Mouse (Mus musculus) left cerebral cortex, adult 2 months (tissue): ENCODE measurements around the gene Ddx27. TPM values are rescaled to one million over a fixed set of nuclear protein-coding genes. Genes with fewer than 3 reads are reported as not detected.

Experiments
- DNase-seq, 2 experiments: peaks; one replicate each; pipeline ENCODE4 v3.0.0; 2021 to 2022; ENCODE audit warnings: low spot score in 2 of 2, mixed read lengths in 1 of 2; ENCODE audit errors: extremely low spot score in 1 of 2
- H3K27ac ChIP-seq: fragments of 200-600 bp; 2 replicates; pipeline ENCODE4 v1.8.1; 2022
- H3K4me3 ChIP-seq: fragments of 200-600 bp; 2 replicates; pipeline ENCODE4 v1.8.1; 2022
- CTCF ChIP-seq: fragments of 200-600 bp; IDR thresholded peaks from 2 replicates; pipeline ENCODE4 v1.8.1; 2022; ENCODE audit warnings: antibody characterized with exemption, mild to moderate bottlenecking, moderate library complexity
- intact Hi-C: fragments of 180-260 bp; cut with DNase I; formaldehyde crosslinking; loops from one replicate; pipeline ENCODE4 v1.15.1; 2025
- long read RNA-seq, 2 experiments: library from polyadenylated mRNA; stranded (forward); transcript quantifications; one replicate each; pipeline ENCODE4 v2.0.0; 2021; ENCODE audit warnings: borderline mapping rate in 2 of 2
- total RNA-seq, 2 experiments: library from RNA; stranded (reverse); gene quantifications; 2 replicates each; pipeline ENCODE4 v1.2.3; 2021

Ddx27 gene
- total RNA-seq: 10 to 100 TPM; 34.6 to 35.5 TPM
- long read RNA-seq, experiment 1, transcript Ddx27-201 (21 exons, 2,714 nt): major isoform, 29 of 39 reads
- long read RNA-seq, experiment 1, partial matches to known transcripts: 0 of 39 reads
- long read RNA-seq, experiment 1, other reads (novel, unspliced or antisense): 10 of 39 reads
- long read RNA-seq, experiment 2, transcript Ddx27-201 (21 exons, 2,714 nt): major isoform, 29 of 36 reads
- long read RNA-seq, experiment 2, partial matches to known transcripts: 3 of 36 reads
- long read RNA-seq, experiment 2, other reads (novel, unspliced or antisense): 4 of 36 reads

DNA sequence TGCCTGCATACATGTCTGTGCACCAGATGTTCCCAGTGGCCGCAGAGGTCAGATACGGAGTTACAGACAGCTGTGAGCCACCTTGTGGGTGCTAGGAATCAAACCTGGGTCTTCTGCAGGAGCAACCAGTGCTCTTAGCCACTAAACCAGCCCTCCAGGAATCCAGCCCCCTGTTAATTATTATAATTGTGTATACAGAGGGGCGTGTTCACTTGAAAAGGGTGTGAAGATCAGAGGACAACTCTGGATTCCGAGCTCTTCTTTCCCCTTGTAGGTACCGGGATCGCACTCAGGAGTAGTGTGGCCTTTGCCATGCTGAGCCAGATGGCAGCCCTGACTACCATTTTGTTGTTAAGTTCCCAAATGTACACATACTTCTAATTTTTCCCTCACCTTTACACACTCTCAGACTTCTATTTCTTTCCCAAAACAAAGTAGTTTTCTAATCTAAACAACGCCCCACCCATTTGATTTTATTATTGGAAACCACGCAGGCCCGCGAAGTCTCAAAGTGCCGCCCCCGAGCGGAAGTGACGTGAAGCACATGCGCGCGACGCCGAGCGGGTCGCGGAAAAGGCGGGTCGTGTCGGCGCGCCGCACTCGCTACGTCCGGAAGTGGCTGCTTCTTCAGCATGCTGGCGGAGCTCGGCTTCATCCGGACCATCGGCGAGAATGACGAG is at the start of gene Ddx27:
Gene Ddx27, plus strand, starts transcription at position 492 of the 680 bp plus-strand sequence.
- Histone ChIP-seq H3K4me3 (peak within 1 kb of the TSS; percentile 89), H3K27ac (peak within 1 kb of the TSS; percentile 85)
- peak; percentile 91 to 94 for DNase-seq
- TF ChIP-seq CTCF: no peak; the same call in 1 of the 2 replicates
- intact Hi-C loops: loop anchor here (5.0 kb wide), 1 partner anchor 42 kb away; no protein-coding TSS in a partner anchor

DNA sequence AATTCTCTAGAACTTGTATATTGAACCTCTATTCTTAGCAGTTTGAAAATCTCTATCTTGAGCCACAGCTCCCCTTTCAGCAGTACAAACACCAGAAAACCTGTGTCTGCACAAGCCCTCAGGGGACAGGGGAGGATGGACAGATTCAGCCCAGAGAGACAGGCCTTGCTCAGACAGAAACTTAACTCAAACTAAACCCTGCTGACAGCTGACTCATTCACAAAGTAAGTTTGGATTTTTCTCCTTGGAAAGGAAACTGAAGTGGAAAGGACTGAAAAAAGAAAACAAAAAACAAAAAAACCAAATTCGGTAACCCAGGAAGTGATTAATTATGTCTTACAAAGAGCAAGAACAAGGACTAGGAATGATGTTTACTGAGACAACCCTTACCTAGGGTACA is 41.8 kb upstream of the Ddx27 start:
- Histone ChIP-seq H3K4me3 (no peak overlapping the region), H3K27ac (no peak overlapping the region; the same call in 1 of the 2 replicates)
- DNase-seq: no peak
- TF ChIP-seq CTCF: no peak
- intact Hi-C loops: no loop called here

DNA sequence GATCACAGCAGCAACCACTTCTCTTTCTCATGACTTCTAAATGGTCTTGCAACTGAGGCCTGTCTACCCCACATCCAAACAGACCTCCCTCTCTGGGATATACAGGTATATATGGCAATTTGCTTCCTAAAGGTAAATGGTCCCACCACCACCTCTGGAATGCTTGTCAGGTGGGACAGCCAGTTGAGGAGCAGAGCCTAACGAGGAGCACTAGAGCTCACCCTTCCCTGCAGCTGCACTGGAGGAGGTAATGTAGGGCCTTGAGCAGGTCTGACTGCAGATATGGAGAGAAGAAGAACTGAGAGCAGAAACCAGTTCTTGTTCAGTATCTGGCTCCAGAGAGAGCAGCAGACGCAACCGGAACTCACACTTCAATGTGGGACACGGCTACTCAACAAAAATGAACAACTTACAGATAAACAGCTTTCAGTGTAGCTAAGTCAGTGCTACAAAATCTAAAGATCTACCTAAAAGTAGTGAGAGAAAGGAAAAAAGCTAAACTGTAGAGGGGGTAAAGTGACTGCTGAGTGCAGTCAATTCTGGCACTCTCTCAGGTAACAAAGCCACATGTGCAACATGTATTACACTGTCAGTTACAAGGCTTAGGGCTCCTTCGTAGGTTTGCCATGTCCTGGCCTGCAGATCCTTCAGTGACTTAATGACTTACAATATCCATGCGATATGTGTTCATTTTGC is 40.7 kb upstream of the Ddx27 start:
- no peak for TF ChIP-seq CTCF
- DNase-seq: no peak
- H3K27ac ChIP-seq: no peak overlapping the region; the same call in 1 of the 2 replicates
- H3K4me3 ChIP-seq: no peak overlapping the region
- intact Hi-C loops: no loop called here

DNA sequence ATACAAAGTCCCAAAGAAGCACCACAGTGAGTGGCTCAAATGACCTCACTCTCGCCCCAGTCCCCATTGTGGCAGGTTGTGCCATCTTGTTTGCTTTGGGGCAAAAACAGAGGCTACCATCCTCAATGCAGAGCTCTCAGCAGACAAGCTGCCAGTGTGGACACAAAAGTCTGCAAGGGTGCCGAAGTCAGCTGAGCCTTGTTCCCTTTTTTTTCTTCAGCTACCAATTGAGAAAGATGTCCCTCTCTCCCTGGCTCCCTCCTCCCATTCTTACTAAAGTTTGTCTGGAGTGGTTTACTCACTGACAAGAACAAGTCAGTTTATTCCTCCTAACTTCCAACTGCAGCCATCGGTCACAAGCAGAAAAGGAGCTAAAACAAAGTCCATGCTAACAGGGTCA is 38.6 kb upstream of the Ddx27 start:
- peak overlapping the region; percentile 61; the same call in 1 of the 2 replicates for H3K27ac ChIP-seq
- no peak overlapping the region for H3K4me3 ChIP-seq
- intact Hi-C loops: no loop called here
- DNase-seq: no peak
- TF ChIP-seq CTCF: no peak

DNA sequence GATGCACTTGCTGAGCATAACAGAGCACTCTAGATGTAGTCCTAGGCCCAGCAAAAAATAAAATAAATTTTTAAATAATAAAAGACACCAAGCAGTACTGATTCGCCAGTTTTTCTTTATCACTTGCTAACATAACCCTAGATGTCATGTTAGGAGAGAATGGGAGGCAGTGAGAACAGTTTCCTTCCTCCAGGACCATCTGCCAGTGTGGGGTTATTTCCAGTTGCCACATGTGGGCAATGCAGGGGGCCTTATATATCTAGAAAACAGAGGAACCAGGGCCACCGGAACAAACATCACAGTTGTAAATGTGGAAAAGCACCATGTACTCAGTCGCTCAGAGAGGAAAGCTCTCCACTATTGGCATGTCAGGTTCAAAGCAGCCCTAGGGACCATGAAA is 37.5 kb upstream of the Ddx27 start:
- no peak for TF ChIP-seq CTCF
- no peak overlapping the region for H3K4me3 ChIP-seq
- intact Hi-C loops: no loop called here
- no peak overlapping the region; the same call in 1 of the 2 replicates for H3K27ac ChIP-seq
- no peak for DNase-seq

DNA sequence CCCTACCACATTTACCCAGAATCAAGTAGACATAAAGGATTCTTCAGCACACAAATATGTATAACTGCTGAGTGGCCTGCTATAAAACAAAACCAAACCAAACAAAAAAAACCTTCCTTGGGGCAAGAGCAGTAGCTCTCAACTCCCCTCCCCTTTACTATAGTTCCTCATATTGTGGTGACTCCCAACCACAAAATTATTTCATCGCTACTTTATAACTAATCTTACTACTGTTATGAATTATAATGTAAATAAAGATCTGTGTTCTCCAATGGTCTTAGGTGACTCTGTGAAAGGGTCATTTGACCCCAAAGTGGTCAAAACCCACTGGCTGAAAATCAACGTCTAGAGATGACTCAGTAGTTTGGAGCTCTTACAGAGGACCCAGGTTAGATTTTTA is 34.8 kb upstream of the Ddx27 start:
- intact Hi-C loops: no loop called here
- no peak overlapping the region for H3K27ac ChIP-seq
- TF ChIP-seq CTCF: no peak
- no peak overlapping the region for H3K4me3 ChIP-seq
- no peak for DNase-seq

DNA sequence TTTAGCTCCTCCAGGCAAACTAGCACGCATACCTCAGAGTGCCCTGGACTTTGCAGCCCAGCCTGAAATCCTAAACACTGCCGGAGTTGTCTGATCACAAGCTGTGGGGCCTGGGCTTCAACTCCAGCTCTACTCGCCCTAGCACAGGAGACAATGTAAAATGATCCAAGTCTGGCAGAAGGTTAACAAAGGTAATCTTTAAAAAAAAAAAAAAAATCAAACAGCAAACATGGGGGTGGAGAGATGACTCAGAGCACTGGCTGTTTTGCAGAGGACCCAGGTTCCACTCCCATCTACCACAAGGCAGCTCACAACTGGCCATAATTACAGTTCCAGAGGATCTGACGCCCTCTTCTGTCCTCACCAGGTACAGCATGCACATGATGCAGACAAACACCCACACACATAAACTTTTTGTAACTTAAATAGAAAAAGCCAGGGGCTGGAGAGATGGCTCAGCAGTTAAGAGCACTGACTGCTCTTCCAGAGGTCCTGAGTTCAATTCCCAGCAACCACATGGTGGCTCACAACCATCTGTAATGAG is 31.6 kb upstream of the Ddx27 start:
- peak; percentile 24 for TF ChIP-seq CTCF
- Histone ChIP-seq H3K4me3 (no peak overlapping the region), H3K27ac (no peak overlapping the region)
- intact Hi-C loops: no loop called here
- DNase-seq: no peak

DNA sequence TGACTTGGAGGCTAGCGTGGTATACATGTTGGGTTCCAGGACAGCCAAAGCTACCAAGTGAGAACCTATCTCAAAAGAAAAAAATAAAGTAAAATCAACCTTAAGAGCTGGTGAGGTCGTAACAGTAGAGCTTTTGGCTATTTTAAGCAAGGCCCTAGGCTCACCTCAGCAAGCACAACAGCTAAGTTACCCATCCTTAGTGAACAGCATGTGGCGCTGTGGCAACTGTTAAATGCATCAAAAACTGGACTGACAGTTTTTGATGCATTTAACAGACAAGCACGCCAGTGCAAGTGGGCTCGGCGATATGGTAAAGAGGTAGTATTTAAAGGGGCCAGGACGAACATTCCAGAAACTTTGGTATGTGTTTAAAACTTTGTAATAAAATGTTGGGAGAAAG is 24.1 kb upstream of the Ddx27 start:
- intact Hi-C loops: no loop called here
- H3K27ac ChIP-seq: no peak overlapping the region
- H3K4me3 ChIP-seq: no peak overlapping the region
- DNase-seq: no peak
- no peak for TF ChIP-seq CTCF

DNA sequence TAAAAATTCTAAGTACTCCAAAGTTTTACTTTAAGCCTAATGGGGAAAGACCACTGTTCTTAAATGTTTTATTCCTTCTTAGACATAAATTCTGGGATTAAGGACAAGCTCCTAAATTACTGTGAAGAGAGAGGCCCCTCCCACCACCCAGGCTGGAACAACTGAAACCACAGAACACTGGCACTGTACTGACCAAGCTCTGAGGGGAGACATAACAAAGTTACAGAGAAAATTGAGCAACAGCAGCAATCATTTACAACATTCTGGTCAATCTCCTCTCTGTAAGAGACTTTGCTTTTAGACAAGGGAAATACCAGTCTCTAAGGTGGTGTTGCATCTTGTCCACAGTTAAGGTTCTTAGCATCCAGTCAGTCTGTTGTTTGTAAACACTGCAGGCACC is 23.0 kb upstream of the Ddx27 start:
- no peak overlapping the region for H3K27ac ChIP-seq
- intact Hi-C loops: no loop called here
- TF ChIP-seq CTCF: no peak
- DNase-seq: no peak
- no peak overlapping the region for H3K4me3 ChIP-seq

DNA sequence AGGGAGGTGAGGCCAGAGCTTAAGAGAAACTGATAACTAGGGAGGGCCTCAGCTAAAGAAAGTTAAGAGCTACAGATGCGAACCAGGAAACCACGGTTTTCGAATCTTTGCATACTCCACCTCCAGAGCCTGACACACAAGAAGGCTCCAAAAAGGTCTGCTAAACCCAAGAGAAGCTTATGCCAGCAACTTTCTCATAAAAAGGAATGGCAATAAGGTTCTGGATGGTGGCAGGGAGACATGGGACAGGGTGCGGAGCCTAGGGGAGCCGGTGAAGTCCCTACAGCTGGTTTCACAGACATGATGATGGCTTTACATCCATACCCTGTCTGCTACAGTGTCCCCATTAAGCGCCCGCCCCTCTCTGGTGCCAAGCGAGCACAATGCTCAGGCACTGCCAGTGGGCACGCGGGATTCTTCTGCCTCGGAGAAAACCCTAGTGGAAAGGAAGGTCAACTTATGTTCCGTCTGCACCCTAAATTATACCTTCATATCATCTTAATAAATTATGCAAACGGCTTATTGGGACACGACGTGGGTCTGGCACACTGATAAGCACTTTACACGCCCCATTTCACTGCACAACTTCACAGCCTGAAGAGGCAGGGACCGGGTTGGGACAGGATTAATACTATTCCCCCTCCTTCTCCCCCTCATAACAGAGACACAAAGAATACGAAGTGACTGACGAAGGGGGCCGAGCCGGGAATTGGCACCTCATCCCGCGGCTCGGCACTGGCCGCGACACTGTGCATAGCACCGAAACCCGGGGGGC is 19.8 kb upstream of the Ddx27 start:
- Histone ChIP-seq H3K4me3 (peak overlapping the region; percentile 88), H3K27ac (peak overlapping the region; percentile 97)
- intact Hi-C loops: loop anchor here (5.0 kb wide), 1 partner anchor 88 kb away; the partner anchor contains the start of gene Cse1l
- DNase-seq: peak in 1 of 2 experiments; percentile 16
- no peak for TF ChIP-seq CTCF
